Mouse (Mus musculus) layer of hippocampus, adult 8-10 months (tissue): ENCODE data around the gene Nr6a1. TPM values are rescaled to one million over a fixed set of nuclear protein-coding genes. Genes with fewer than 3 reads are reported as not detected.

Experiments used
- DNase-seq, 2 experiments: peaks; one replicate each; pipeline ENCODE4 v3.0.0; 2022; ENCODE audit warnings: low spot score in 2 of 2
- total RNA-seq, 4 experiments: library from RNA; stranded (reverse); gene quantifications; 2 replicates each; pipeline ENCODE4 v1.2.4; 2022

Nr6a1 gene
- total RNA-seq, 4 experiments from 2014 or later, result 5.7 to 9.2 (median 7.7) TPM

- DNase-seq, result no peak
Observed at GRCm38 (mm10) chr2:38874544-38875108, 52.9 kb downstream of the Nr6a1 start.

- DNase-seq, result no peak
Observed at GRCm38 (mm10) chr2:38872730-38873129, 54.8 kb downstream of the Nr6a1 start.

GRCm38 (mm10) chr2:38866711-38867110, 60.8 kb downstream of the Nr6a1 start:
- no peak for DNase-seq

DNA sequence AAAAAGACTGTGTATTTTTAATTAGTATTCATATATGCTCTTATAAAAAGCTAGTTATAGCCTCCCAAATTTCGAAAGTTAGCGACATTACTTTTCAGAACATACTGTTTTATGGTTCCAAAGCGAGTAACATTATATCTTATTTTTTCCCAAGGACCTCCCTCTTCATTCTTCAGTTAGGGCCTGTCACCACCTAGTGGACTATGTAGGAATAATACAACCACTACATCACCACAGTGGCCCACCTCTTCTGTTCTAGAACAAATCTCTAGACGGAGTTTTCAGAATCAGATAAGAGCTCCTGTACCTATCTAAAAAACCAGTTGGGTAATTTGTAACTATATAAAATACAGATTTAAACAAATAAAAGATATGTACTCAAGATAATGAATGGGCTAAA, 63.5 kb downstream of the Nr6a1 start:
- peak in 1 of 2 experiments; percentile 5 for DNase-seq

GRCm38 (mm10) chr2:38851797-38852196, 75.7 kb downstream of the Nr6a1 start:
- no peak for DNase-seq

DNA sequence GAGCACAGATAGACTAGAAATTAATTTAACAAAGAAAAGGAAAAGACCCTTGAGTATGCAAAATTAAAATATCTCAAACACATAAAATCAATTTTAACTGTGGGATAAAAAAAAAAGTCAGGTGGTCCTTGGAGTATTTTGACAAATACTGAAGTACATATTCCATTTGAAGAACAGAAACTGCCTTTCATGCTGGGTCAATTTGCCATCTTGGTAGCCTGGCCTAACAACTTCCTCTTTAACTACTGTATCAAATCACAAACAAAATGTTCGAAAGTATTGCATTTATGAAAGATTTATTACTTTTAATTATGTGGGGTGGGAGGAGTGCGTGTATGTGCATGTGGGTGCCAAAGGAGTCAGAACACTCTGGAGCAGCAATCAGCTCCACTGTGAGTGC, 81.2 kb downstream of the Nr6a1 start:
- DNase-seq, result no peak

DNA sequence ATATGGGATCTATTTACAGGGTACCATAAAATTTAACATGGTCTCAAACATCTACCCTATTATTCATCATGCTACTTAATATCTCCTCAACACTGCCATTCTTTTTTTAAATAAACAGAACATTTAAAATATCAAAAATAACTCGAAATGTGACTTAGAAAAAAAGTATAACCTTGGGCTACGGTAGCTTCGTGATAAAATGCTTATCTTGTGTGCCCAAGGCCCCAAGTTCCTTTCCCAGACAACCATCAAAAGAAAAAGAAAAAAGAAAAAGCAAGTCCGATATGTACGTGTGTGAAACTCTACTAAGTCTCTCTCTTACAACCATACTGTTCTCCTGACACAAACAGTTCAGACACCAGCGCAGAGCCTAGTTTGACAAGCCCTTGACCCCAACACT, 92.0 kb downstream of the Nr6a1 start:
- DNase-seq, result no peak

GRCm38 (mm10) chr2:38831976-38832375, 95.5 kb downstream of the Nr6a1 start:
- no peak for DNase-seq

GRCm38 (mm10) chr2:38829521-38829920, 98.0 kb downstream of the Nr6a1 start:
- no peak for DNase-seq

GRCm38 (mm10) chr2:38827801-38828306, 99.6 kb downstream of the Nr6a1 start:
- DNase-seq, result no peak

DNA sequence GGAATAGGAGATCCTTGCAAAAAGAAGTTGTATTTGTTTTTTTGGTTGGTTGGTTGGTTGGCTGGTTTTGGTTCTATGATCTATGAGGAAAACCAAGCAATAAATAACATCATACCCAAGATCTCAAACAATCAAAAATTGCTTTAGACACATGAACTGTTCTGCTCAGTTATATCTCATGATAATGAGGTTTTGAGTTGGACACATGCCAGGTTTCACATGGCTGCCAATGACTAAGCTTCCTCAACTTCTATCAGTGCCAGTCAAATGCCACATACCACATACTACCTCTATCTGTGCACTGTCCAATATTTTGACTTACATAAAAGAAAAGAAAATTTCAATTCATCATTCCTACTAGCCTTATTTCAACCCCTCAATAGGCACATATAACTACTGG, 101.3 kb downstream of the Nr6a1 start:
- DNase-seq, result no peak

- peak in 1 of 2 experiments; percentile 34 for DNase-seq
Observed at GRCm38 (mm10) chr2:38824791-38825768, 102.4 kb downstream of the Nr6a1 start.

GRCm38 (mm10) chr2:38823912-38824583, 103.4 kb downstream of the Nr6a1 start:
- DNase-seq, result peak; percentile 20 to 23

- no peak for DNase-seq
Observed at GRCm38 (mm10) chr2:38823406-38823805, 104.1 kb downstream of the Nr6a1 start.

- DNase-seq, result peak; percentile 17 to 24
Observed at GRCm38 (mm10) chr2:38822995-38823394, 104.5 kb downstream of the Nr6a1 start.

GRCm38 (mm10) chr2:38817487-38817886, 110.0 kb downstream of the Nr6a1 start:
- no peak for DNase-seq

GRCm38 (mm10) chr2:38797087-38797624, 130.3 kb downstream of the Nr6a1 start:
- peak; percentile 43 to 72 for DNase-seq

- no peak for DNase-seq
Observed at GRCm38 (mm10) chr2:38787338-38787737, 140.2 kb downstream of the Nr6a1 start.

GRCm38 (mm10) chr2:38786216-38786960, 141.1 kb downstream of the Nr6a1 start:
- no peak for DNase-seq

GRCm38 (mm10) chr2:38785113-38785512, 142.4 kb downstream of the Nr6a1 start:
- DNase-seq, result no peak

- DNase-seq, result no peak
Observed at GRCm38 (mm10) chr2:38784396-38784795, 143.1 kb downstream of the Nr6a1 start.
